Mouse (Mus musculus) liver, embryonic 14.5 days (tissue): ENCODE measurements around the gene Slco1b2.

Experiments
- CTCF ChIP-seq: IDR thresholded peaks from 2 replicates; pipeline ENCODE4 v1.5.1; 2016; ENCODE audit warnings: antibody characterized with exemption, low read depth, control low read depth
- EP300 ChIP-seq: IDR thresholded peaks from 2 replicates; pipeline ENCODE4 v1.6.1; 2016; ENCODE audit warnings: antibody characterized with exemption, low read depth

DNA sequence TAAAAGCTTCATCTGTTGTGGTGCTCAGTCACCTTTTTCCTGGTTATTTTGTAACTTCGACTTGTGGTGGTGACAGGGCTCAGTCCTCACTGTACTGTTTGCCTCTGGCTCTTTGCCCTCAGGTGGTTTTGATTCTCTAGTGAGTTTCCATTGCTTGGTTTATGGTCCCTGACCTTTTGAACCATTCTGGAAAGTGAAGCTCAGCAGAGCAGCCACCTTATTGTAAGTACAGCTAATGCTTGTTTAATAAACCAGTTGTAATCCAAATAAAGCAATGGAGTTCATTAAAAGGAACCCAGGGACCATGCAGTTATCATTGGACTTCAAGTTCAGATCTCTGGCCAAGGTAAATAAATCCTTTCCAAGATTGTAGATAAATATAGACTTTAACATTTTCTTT lies 11.3 kb downstream of the Slco1b2 start:
- no peak for TF ChIP-seq CTCF
- TF ChIP-seq EP300, result no peak
